Mouse (Mus musculus): ENCODE results near the gene Kcna7.
A peak's percentile ranks its signal among the peaks of the same experiment; 100 is the strongest.
"Not testable (repeated sequence)": the region's sequence is repeated elsewhere in the genome, so short reads cannot be mapped to it uniquely, and the experiment has no call there.

Gene Kcna7

GRCm38 (mm10) chr7:45395129-45395541 is 10.3 kb upstream of the Kcna7 start:
- DNase-seq (ENCODE audit: low spot score), result peak; percentile 92

DNA sequence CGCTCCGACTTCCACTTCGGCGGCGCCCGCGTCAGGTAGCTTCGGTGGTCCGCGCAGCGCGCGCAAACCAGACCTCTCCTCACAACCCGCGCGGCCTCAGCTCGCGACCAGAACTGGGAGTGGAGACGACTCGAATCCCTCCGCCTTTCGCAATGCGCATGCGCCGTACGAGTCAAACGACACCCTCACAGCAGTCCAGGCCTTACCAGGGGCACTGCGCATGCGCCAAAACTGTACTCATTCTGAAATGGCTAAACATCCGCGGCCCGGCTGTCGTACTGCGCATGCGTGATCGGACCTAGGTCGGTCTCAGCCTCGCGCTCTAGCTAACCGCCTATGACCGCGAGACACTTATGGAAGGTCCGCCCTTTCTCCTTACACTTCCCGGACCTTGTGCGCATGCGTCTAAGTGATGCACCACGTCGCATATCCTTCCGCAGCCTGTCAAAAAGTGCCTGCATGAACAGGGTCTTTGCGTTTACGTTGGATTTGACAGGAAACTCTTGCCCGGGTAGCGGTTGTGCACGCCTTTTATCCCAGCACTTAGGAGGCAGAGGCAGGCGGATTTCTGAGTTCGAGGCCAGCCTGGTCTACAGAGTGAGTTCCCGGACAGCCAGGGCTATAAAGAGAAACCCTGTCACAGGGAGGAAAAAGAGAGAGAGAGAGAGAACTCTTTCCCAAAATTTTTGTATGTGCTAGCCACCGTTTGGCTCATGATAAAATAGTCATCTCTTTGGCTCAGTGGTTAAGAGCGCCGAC is 9.7 kb upstream of the Kcna7 start, which contains the start of gene Snrnp70:
Gene Snrnp70, minus strand, starts transcription at position 165 of the 759 bp plus-strand sequence.
- DNase-seq (ENCODE audit: low spot score), result peak; percentile 100

GRCm38 (mm10) chr7:45396337-45396775 is 9.1 kb upstream of the Kcna7 start:
- DNase-seq (ENCODE audit: low spot score), result not testable (repeated sequence)

- no peak for DNase-seq (ENCODE audit: low spot score)
Measured at GRCm38 (mm10) chr7:45396787-45397186, 8.7 kb upstream of the Kcna7 start.

- no peak for DNase-seq (ENCODE audit: low spot score)
Measured at GRCm38 (mm10) chr7:45401521-45402085, 3.9 kb upstream of the Kcna7 start.

GRCm38 (mm10) chr7:45403532-45404261 is 1.8 kb upstream of the Kcna7 start:
- DNase-seq (ENCODE audit: low spot score), result peak; percentile 85

- no peak for DNase-seq (ENCODE audit: low spot score)
Measured at GRCm38 (mm10) chr7:45406157-45407156, 1.0 kb downstream of the Kcna7 start.

- no peak for DNase-seq (ENCODE audit: low spot score)
Measured at GRCm38 (mm10) chr7:45407836-45408235, 2.4 kb downstream of the Kcna7 start.

- DNase-seq (ENCODE audit: low spot score), result no peak
Measured at GRCm38 (mm10) chr7:45408351-45408750, 2.9 kb downstream of the Kcna7 start.

DNA sequence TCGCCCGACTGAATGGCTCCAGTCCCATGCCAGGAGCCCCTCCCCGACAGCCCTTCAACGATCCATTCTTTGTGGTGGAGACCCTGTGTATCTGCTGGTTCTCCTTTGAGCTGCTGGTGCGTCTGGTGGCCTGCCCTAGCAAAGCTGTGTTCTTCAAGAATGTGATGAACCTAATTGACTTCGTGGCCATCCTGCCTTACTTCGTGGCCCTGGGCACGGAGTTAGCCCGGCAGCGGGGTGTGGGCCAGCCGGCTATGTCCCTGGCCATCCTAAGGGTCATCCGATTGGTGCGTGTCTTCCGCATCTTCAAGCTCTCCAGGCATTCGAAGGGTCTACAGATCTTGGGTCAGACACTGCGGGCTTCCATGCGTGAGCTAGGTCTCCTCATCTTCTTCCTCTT is 3.5 kb downstream of the Kcna7 start:
- no peak for DNase-seq (ENCODE audit: low spot score)

GRCm38 (mm10) chr7:45409497-45410163 is 4.2 kb downstream of the Kcna7 start:
- no peak for DNase-seq (ENCODE audit: low spot score)

DNA sequence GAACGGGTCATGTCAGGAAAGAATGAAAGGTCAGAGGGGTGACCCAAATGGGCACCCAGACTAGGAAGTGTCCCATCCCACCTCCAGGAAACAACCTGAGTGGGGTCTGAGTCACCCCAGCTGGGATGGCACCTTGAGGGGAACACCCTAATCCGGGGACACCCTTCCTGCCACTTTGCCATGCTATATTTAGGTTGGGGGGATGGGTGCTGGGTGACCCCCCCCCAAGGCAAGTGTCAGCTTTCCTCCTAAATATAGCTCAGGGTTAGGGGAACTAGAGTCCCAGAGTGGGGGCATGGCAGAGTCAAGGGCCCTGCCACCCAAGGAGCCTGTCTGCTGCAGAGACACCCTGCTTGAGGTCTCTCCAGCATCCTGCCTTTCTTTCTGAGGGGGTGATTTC is 7.0 kb downstream of the Kcna7 start:
- no peak for DNase-seq (ENCODE audit: low spot score)

DNA sequence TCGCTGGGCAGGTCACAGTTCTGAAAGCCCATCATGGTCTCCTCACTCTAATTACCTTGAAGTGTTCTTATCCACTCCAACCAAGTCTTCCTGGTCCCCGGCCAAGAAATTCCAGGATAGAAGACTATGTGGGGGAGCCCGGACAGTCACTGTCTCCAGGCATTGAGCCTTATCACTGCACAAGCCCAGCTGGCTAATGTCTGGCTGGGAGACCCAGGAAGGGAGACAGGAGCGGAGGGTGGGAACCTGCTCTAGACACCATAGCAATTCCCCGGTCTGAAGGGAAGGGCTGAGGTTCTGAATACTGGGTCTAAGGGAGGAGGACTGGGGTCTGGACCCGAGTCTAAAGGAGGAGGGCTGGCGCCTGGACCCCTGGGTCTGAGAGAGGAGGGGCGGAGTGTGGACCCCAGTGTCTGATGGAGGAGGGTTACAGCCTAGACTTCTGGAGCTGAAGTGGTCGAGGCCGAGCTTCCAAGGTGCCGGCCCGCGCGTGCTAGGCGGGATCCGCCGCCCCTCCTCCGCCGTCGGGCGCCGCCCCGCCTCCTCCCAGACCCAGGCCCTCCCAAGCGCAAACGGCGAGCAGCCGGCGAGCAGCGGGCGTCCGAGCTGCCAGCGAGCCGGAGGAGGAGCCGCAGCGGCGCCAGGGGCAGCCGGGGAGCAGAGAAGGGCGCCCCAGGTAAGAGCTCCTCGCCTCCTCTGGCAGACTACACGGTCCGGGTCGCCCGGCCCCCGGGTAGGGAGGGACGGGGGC is 7.8 kb downstream of the Kcna7 start, which contains the start of gene Ntf5:
Gene Ntf5, plus strand, starts transcription at position 583 of the 751 bp plus-strand sequence.
- peak; percentile 65 for DNase-seq (ENCODE audit: low spot score)

- DNase-seq (ENCODE audit: low spot score), result no peak
Measured at GRCm38 (mm10) chr7:45413864-45414739, 8.6 kb downstream of the Kcna7 start.

GRCm38 (mm10) chr7:45414740-45415224 is 9.3 kb downstream of the Kcna7 start:
- DNase-seq (ENCODE audit: low spot score), result no peak

- DNase-seq (ENCODE audit: low spot score), result no peak
Measured at GRCm38 (mm10) chr7:45415636-45416035, 10.2 kb downstream of the Kcna7 start.

GRCm38 (mm10) chr7:45417962-45418492 is 12.6 kb downstream of the Kcna7 start:
- DNase-seq (ENCODE audit: low spot score), result no peak

GRCm38 (mm10) chr7:45419859-45420614 is 14.6 kb downstream of the Kcna7 start:
- DNase-seq (ENCODE audit: low spot score), result no peak

Data from embryo, embryonic 10.5 days (tissue).